Mouse (Mus musculus): ENCODE measurements at regions not wholly inside any gene's neighbourhood (a gene's known extent, or its start where the extent isn't known, plus 50 kb on each side); places are given as distances from the start of the nearest gene placed in this dataset.

- no peak for ATAC-seq
- no peak overlapping the region for H3K4me3 ChIP-seq (replicated peaks; ENCODE audit: low read length)
- no peaks in the 10 kb centered on the region for H3K9me3 ChIP-seq (ENCODE audit: control insufficient read depth, low read length)
- H3K36me3 ChIP-seq (ENCODE audit: control insufficient read depth, insufficient read depth) = no peaks in the 10 kb centered on the region
- no peak overlapping the region for H3K9ac ChIP-seq (replicated peaks; ENCODE audit: low read depth, low read length)
- no peaks in the 10 kb centered on the region for H3K27me3 ChIP-seq (replicated peaks; ENCODE audit: control insufficient read depth, insufficient read depth, low read length)
- no peak overlapping the region for H3K4me2 ChIP-seq (ENCODE audit: low read length)
- 42% methylated on average over 5 of the region's 5 CpGs for WGBS
- H3K27ac ChIP-seq (ENCODE audit: low read length) = no peak overlapping the region
- no peaks in the 10 kb centered on the region for H3K4me1 ChIP-seq (replicated peaks; ENCODE audit: control insufficient read depth, insufficient read depth, low read length)
These were observed 65.9 kb upstream of the Bmper start for GRCm38 (mm10) chr9:23156820-23157570.

- 80% methylated on average over 1 of the region's 1 CpGs for WGBS
- H3K9ac ChIP-seq (replicated peaks; ENCODE audit: low read depth, low read length) = no peak overlapping the region
- no peaks in the 10 kb centered on the region for H3K36me3 ChIP-seq (ENCODE audit: control insufficient read depth, insufficient read depth)
- no peak overlapping the region for H3K4me3 ChIP-seq (replicated peaks; ENCODE audit: low read length)
- no peaks in the 10 kb centered on the region for H3K4me1 ChIP-seq (replicated peaks; ENCODE audit: control insufficient read depth, insufficient read depth, low read length)
- no peak overlapping the region for H3K4me2 ChIP-seq (ENCODE audit: low read length)
- no peaks in the 10 kb centered on the region for H3K27me3 ChIP-seq (replicated peaks; ENCODE audit: control insufficient read depth, insufficient read depth, low read length)
- no peaks in the 10 kb centered on the region for H3K9me3 ChIP-seq (ENCODE audit: control insufficient read depth, low read length)
- H3K27ac ChIP-seq (ENCODE audit: low read length) = no peak overlapping the region
- no peak for ATAC-seq
These were observed 64.4 kb upstream of the Bmper start for GRCm38 (mm10) chr9:23158499-23158898.

GRCm38 (mm10) chr9:23161346-23161745 is 61.5 kb upstream of the Bmper start:
- H3K27me3 ChIP-seq (replicated peaks; ENCODE audit: control insufficient read depth, insufficient read depth, low read length) = no peaks in the 10 kb centered on the region
- 35% methylated on average over 7 of the region's 7 CpGs for WGBS
- H3K4me2 ChIP-seq (ENCODE audit: low read length) = no peak overlapping the region
- no peak overlapping the region for H3K27ac ChIP-seq (ENCODE audit: low read length)
- H3K9ac ChIP-seq (replicated peaks; ENCODE audit: low read depth, low read length) = no peak overlapping the region
- H3K9me3 ChIP-seq (ENCODE audit: control insufficient read depth, low read length) = no peaks in the 10 kb centered on the region
- no peaks in the 10 kb centered on the region for H3K4me1 ChIP-seq (replicated peaks; ENCODE audit: control insufficient read depth, insufficient read depth, low read length)
- no peaks in the 10 kb centered on the region for H3K36me3 ChIP-seq (ENCODE audit: control insufficient read depth, insufficient read depth)
- ATAC-seq = no peak
- no peak overlapping the region for H3K4me3 ChIP-seq (replicated peaks; ENCODE audit: low read length)

GRCm38 (mm10) chr9:23167056-23167591 is 55.8 kb upstream of the Bmper start:
- H3K4me2 ChIP-seq (ENCODE audit: low read length) = no peak overlapping the region
- H3K27me3 ChIP-seq (replicated peaks; ENCODE audit: control insufficient read depth, insufficient read depth, low read length) = no peaks in the 10 kb centered on the region
- H3K27ac ChIP-seq (ENCODE audit: low read length) = no peak overlapping the region
- no peaks in the 10 kb centered on the region for H3K4me1 ChIP-seq (replicated peaks; ENCODE audit: control insufficient read depth, insufficient read depth, low read length)
- no peak overlapping the region for H3K4me3 ChIP-seq (replicated peaks; ENCODE audit: low read length)
- H3K36me3 ChIP-seq (ENCODE audit: control insufficient read depth, insufficient read depth) = no peaks in the 10 kb centered on the region
- ATAC-seq = no peak
- no peak overlapping the region for H3K9ac ChIP-seq (replicated peaks; ENCODE audit: low read depth, low read length)
- no peaks in the 10 kb centered on the region for H3K9me3 ChIP-seq (ENCODE audit: control insufficient read depth, low read length)
- 85% methylated on average over 2 of the region's 2 CpGs for WGBS

GRCm38 (mm10) chr9:23167716-23168115 is 55.2 kb upstream of the Bmper start:
- Histone ChIP-seq H3K9ac (replicated peaks; ENCODE audit: low read depth, low read length) (no peak overlapping the region), H3K27me3 (replicated peaks; ENCODE audit: control insufficient read depth, insufficient read depth, low read length) (no peaks in the 10 kb centered on the region), H3K9me3 (ENCODE audit: control insufficient read depth, low read length) (no peaks in the 10 kb centered on the region), H3K4me1 (replicated peaks; ENCODE audit: control insufficient read depth, insufficient read depth, low read length) (no peaks in the 10 kb centered on the region), H3K36me3 (ENCODE audit: control insufficient read depth, insufficient read depth) (no peaks in the 10 kb centered on the region), H3K4me2 (ENCODE audit: low read length) (no peak overlapping the region), H3K4me3 (replicated peaks; ENCODE audit: low read length) (no peak overlapping the region), H3K27ac (ENCODE audit: low read length) (no peak overlapping the region)
- 86% methylated on average over 4 of the region's 4 CpGs for WGBS
- no peak for ATAC-seq

- Histone ChIP-seq H3K27ac (ENCODE audit: low read length) (no peak overlapping the region), H3K36me3 (ENCODE audit: control insufficient read depth, insufficient read depth) (no peaks in the 10 kb centered on the region), H3K4me1 (replicated peaks; ENCODE audit: control insufficient read depth, insufficient read depth, low read length) (no peaks in the 10 kb centered on the region), H3K4me3 (replicated peaks; ENCODE audit: low read length) (no peak overlapping the region), H3K4me2 (ENCODE audit: low read length) (no peak overlapping the region), H3K27me3 (replicated peaks; ENCODE audit: control insufficient read depth, insufficient read depth, low read length) (no peaks in the 10 kb centered on the region), H3K9me3 (ENCODE audit: control insufficient read depth, low read length) (no peaks in the 10 kb centered on the region), H3K9ac (replicated peaks; ENCODE audit: low read depth, low read length) (no peak overlapping the region)
- 64% methylated on average over 4 of the region's 4 CpGs for whole genome bisulfite sequencing
- ATAC-seq = no peak
These were observed 54.7 kb upstream of the Bmper start for GRCm38 (mm10) chr9:23168149-23168548.

GRCm38 (mm10) chr9:23171361-23171760 is 51.5 kb upstream of the Bmper start:
- no peak overlapping the region for H3K27ac ChIP-seq (ENCODE audit: low read length)
- no peaks in the 10 kb centered on the region for H3K4me1 ChIP-seq (replicated peaks; ENCODE audit: control insufficient read depth, insufficient read depth, low read length)
- no peaks in the 10 kb centered on the region for H3K27me3 ChIP-seq (replicated peaks; ENCODE audit: control insufficient read depth, insufficient read depth, low read length)
- no peaks in the 10 kb centered on the region for H3K36me3 ChIP-seq (ENCODE audit: control insufficient read depth, insufficient read depth)
- no peaks in the 10 kb centered on the region for H3K9me3 ChIP-seq (ENCODE audit: control insufficient read depth, low read length)
- no peak overlapping the region for H3K4me3 ChIP-seq (replicated peaks; ENCODE audit: low read length)
- WGBS = 92% methylated on average over 1 of the region's 1 CpGs
- no peak overlapping the region for H3K4me2 ChIP-seq (ENCODE audit: low read length)
- no peak for ATAC-seq
- H3K9ac ChIP-seq (replicated peaks; ENCODE audit: low read depth, low read length) = no peak overlapping the region

Data from forebrain, embryonic 16.5 days (tissue).